Mouse (Mus musculus) hindbrain, embryonic 11.5 days (tissue): Measurements from ENCODE around the gene Slc30a5. TPM values are rescaled to one million over a fixed set of nuclear protein-coding genes. Genes with fewer than 3 reads are reported as not detected.

ENCODE experiments used
- ATAC-seq: fragments of 200-750 bp; cut with Nextera tagmentation; 2 replicates; pipeline ENCODE4 v1.8.0; 2017; ENCODE audit warnings: mild to moderate bottlenecking, moderate TSS enrichment, moderate library complexity; ENCODE audit not compliant: low FRiP score
- DNase-seq: peaks from one replicate; pipeline ENCODE4 v3.0.0-alpha.2; 2015; ENCODE audit warnings: low spot score
- H3K27ac ChIP-seq: fragments of 300-500 bp; sonication (generic); 2 replicates; pipeline ENCODE4 v1.5.1; 2014; ENCODE audit warnings: mild to moderate bottlenecking, low read depth, low read length
- H3K27me3 ChIP-seq: fragments of 300-500 bp; sonication (generic); 2 replicates; pipeline ENCODE4 v1.6.1; 2014; ENCODE audit warnings: mild to moderate bottlenecking, low read length, moderate library complexity, mixed read lengths; ENCODE audit not compliant: control insufficient read depth, insufficient read depth
- H3K36me3 ChIP-seq: fragments of 300-500 bp; sonication (generic); 2 replicates; pipeline ENCODE4 v1.6.1; 2014; ENCODE audit warnings: mild to moderate bottlenecking, low read length, moderate library complexity, mixed read lengths; ENCODE audit not compliant: control insufficient read depth, insufficient read depth
- H3K4me1 ChIP-seq: fragments of 300-500 bp; sonication (generic); replicated peaks from 2 replicates; pipeline ENCODE4 v1.6.1; 2014; ENCODE audit warnings: low read length, mixed read lengths; ENCODE audit not compliant: control insufficient read depth, insufficient read depth
- H3K4me2 ChIP-seq: fragments of 300-500 bp; sonication (generic); replicated peaks from 2 replicates; pipeline ENCODE4 v1.6.1; 2014; ENCODE audit warnings: mild to moderate bottlenecking, low read depth, low read length
- H3K4me3 ChIP-seq: fragments of 300-500 bp; sonication (generic); 2 replicates; pipeline ENCODE4 v1.5.1; 2014; ENCODE audit warnings: low read depth, low read length
- H3K9ac ChIP-seq: fragments of 300-500 bp; sonication (generic); 2 replicates; pipeline ENCODE4 v1.6.1; 2014; ENCODE audit warnings: low read depth, low read length
- H3K9me3 ChIP-seq: fragments of 300-500 bp; sonication (generic); 2 replicates; pipeline ENCODE4 v1.6.1; 2016; ENCODE audit warnings: low read length; ENCODE audit not compliant: control insufficient read depth
- WGBS: fragments of 180-500 bp; shearing (Covaris S2); extraction: QIAGEN DNeasy Blood & Tissue Kit; methylation state at CpG from one replicate; pipeline ENCODE4 v1.1.7; 2014; 5-methylcytosine and 5-hydroxymethylcytosine counted together
- polyA plus RNA-seq: library from polyadenylated mRNA; unstranded; fragments of >200 nt; fragmentation: Nextera tagmentation; extraction: Ambion mirVana; gene quantifications from 2 replicates; pipeline ENCODE4 v1.2.1, GENCODE M21; 2014

The Slc30a5 gene
- polyA plus RNA-seq, 1 experiment from 2014 or later: 46.0 TPM

DNA sequence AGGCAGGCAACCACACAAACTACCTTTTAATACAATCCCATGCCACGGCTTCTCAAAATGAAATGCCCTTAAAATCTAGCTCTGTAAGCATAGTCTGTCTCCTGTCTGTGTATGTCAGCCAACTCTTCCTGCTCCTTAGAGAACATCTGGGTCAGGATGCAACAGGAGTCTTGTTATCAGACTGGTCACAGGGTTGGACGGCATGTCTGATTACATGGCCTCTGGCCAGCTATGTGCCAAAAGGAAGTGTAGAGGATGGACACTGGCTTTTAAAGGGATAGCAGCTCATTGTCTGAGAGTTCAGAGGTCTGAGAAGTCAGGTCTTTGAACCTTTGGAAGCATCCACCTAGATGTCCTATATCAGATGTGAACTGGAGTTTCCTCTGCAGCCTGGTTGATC lies 77.9 kb downstream of the Slc30a5 start:
- Histone ChIP-seq H3K4me1 (no peaks in the 10 kb centered on the region), H3K36me3 (no peaks in the 10 kb centered on the region), H3K27me3 (no peaks in the 10 kb centered on the region), H3K4me2 (no peak overlapping the region), H3K9ac (no peak overlapping the region), H3K27ac (no peak overlapping the region), H3K9me3 (no peaks in the 10 kb centered on the region), H3K4me3 (no peak overlapping the region)
- WGBS: 89% methylated on average over 2 of the region's 2 CpGs
- DNase-seq (no peak), ATAC-seq (no peak)

DNA sequence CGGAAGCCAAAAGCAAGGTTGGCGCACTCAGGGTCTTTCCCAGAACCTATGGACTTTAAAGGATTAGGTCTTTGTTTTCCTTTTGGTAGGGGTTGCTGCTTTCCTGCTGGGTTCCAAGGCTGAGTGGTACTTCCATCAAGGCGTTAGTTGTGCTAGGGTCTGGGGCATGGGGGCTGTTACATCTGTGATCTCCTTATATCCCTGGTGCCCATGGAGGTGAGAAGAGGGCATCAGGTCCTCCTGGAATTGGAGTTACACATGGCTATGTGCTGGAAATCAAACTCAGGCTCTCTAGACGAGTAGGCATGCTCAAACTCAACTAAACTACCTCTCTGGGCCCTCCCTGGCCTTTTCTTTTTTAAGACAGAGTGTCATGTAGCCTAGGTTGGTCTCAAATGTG lies 79.0 kb downstream of the Slc30a5 start:
- H3K27me3 ChIP-seq: no peaks in the 10 kb centered on the region
- WGBS: 65% methylated on average over 4 of the region's 4 CpGs
- no peak for ATAC-seq

DNA sequence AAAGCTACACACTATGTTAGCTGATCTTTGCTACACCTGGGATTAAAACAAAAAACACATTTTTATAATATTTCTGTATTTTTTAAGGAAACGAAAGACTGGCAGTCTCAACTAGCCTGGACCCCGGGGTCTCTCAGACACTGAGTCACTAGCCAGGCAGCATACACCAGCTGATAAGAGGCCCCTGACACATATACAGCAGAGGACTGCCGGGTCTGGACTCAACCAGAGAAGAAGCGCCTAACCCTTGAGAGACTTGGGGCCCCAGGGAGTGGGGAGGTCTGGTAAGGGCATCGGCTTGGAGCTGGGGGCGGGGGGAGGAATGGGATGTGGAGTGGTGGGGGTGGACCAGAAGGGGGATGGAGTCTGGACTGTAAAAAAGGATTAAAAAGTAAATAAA lies 80.2 kb downstream of the Slc30a5 start:
- no peak for DNase-seq
- H3K9me3 ChIP-seq: no peaks in the 10 kb centered on the region
- H3K4me1 ChIP-seq: no peaks in the 10 kb centered on the region
- 93% methylated on average over 6 of the region's 6 CpGs for WGBS
- no peak for ATAC-seq
- H3K36me3 ChIP-seq: no peaks in the 10 kb centered on the region
- H3K9ac ChIP-seq: no peak overlapping the region
- no peak overlapping the region for H3K4me3 ChIP-seq
- no peak overlapping the region for H3K4me2 ChIP-seq
- no peaks in the 10 kb centered on the region for H3K27me3 ChIP-seq
- no peak overlapping the region for H3K27ac ChIP-seq

More for the DNA sequence above, 79.0 kb downstream of the Slc30a5 start:
- H3K27ac ChIP-seq: no peak overlapping the region
- no peaks in the 10 kb centered on the region for H3K36me3 ChIP-seq
- H3K4me1 ChIP-seq: no peaks in the 10 kb centered on the region
- H3K9ac ChIP-seq: no peak overlapping the region
- H3K4me2 ChIP-seq: no peak overlapping the region
- no peaks in the 10 kb centered on the region for H3K9me3 ChIP-seq
- H3K4me3 ChIP-seq: no peak overlapping the region
- DNase-seq: no peak

Other genes starting within 250 kb of the Slc30a5 start
- 2.8 and 3.1 TPM in 2 replicates for gene Marveld2, start 216.5 kb downstream of the Slc30a5 start, polyA plus RNA-seq
- 315 and 356 TPM in 2 replicates for gene Ak6, start 182.4 kb downstream of the Slc30a5 start, polyA plus RNA-seq
- 27.6 and 29.9 TPM in 2 replicates for gene Rad17, start 182.4 kb downstream of the Slc30a5 start, polyA plus RNA-seq
- 22.4 and 22.6 TPM in 2 replicates for gene Taf9, start 181.8 kb downstream of the Slc30a5 start, polyA plus RNA-seq
- gene Ccdc125, start 163.7 kb downstream of the Slc30a5 start, polyA plus RNA-seq: 2.6 and 2.7 TPM in 2 replicates
- 78.0 TPM in 2 replicates for gene Cdk7, start 102.5 kb downstream of the Slc30a5 start, polyA plus RNA-seq
- gene Mrps36, start 88.8 kb downstream of the Slc30a5 start, polyA plus RNA-seq: 135 and 139 TPM in 2 replicates
- 46.6 and 48.0 TPM in 2 replicates for gene Cenph, start 57.5 kb downstream of the Slc30a5 start, polyA plus RNA-seq
- 322 and 345 TPM in 2 replicates for gene Ccnb1, start 46.9 kb downstream of the Slc30a5 start, polyA plus RNA-seq